Mouse (Mus musculus) hindbrain, embryonic 12.5 days (tissue): ENCODE results near the gene Larp6. TPM values are rescaled to one million over a fixed set of nuclear protein-coding genes. Genes with fewer than 3 reads are reported as not detected.

Experiments
- ATAC-seq: fragments of 200-750 bp; cut with Nextera tagmentation; 2 replicates; pipeline ENCODE4 v1.8.0; 2017; ENCODE audit warnings: moderate TSS enrichment; ENCODE audit not compliant: low FRiP score
- H3K27ac ChIP-seq: fragments of 300-500 bp; sonication (generic); 2 replicates; pipeline ENCODE4 v1.5.1; 2016; ENCODE audit warnings: mild to moderate bottlenecking
- H3K27me3 ChIP-seq: fragments of 300-500 bp; sonication (generic); 2 replicates; pipeline ENCODE4 v1.6.1; 2016; ENCODE audit warnings: mild to moderate bottlenecking
- H3K36me3 ChIP-seq: fragments of 300-500 bp; sonication (generic); 2 replicates; pipeline ENCODE4 v1.6.1; 2016; ENCODE audit warnings: mild to moderate bottlenecking
- H3K4me1 ChIP-seq: fragments of 300-500 bp; sonication (generic); 2 replicates; pipeline ENCODE4 v1.6.1; 2016
- H3K4me2 ChIP-seq: fragments of 300-500 bp; sonication (generic); replicated peaks from 2 replicates; pipeline ENCODE4 v1.6.1; 2016; ENCODE audit warnings: mild to moderate bottlenecking
- H3K4me3 ChIP-seq: fragments of 300-500 bp; sonication (generic); 2 replicates; pipeline ENCODE4 v1.5.1; 2016; ENCODE audit warnings: mild to moderate bottlenecking
- H3K9ac ChIP-seq: fragments of 300-500 bp; sonication (generic); 2 replicates; pipeline ENCODE4 v1.6.1; 2016; ENCODE audit warnings: mild to moderate bottlenecking, moderate library complexity
- H3K9me3 ChIP-seq: fragments of 300-500 bp; sonication (generic); replicated peaks from 2 replicates; pipeline ENCODE4 v1.6.1; 2016; ENCODE audit warnings: mild to moderate bottlenecking
- WGBS: fragments of 180-500 bp; shearing (Covaris S2); methylation state at CpG from one replicate; pipeline ENCODE4 v1.1.7; 2016; 5-methylcytosine and 5-hydroxymethylcytosine counted together
- polyA plus RNA-seq: library from polyadenylated mRNA; unstranded; fragments of >200 nt; fragmentation: Nextera tagmentation; extraction: Ambion mirVana; gene quantifications from 2 replicates; pipeline ENCODE4 v1.2.1, GENCODE M21; 2016

Gene Larp6
- polyA plus RNA-seq, 1 experiment from 2014 or later = 3.7 TPM

- no peaks in the 10 kb centered on the region for H3K36me3 ChIP-seq
- no peak for ATAC-seq
- no peaks in the 10 kb centered on the region for H3K27me3 ChIP-seq
- no peaks in the 10 kb centered on the region for H3K4me1 ChIP-seq
- 0 out of 2 replicates have a peak, but pooled peaks cover 4% of the 10 kb centered on the region for H3K9me3 ChIP-seq
- no peak overlapping the region for H3K4me2 ChIP-seq
- no peak overlapping the region for H3K9ac ChIP-seq
- no peak overlapping the region for H3K27ac ChIP-seq
- no peak overlapping the region for H3K4me3 ChIP-seq
- WGBS = 91% methylated on average over 9 of the region's 9 CpGs
These were observed 64.1 kb downstream of the Larp6 start for GRCm38 (mm10) chr9:60776899-60777298.

- Histone ChIP-seq H3K27me3 (no peaks in the 10 kb centered on the region), H3K9me3 (no peaks in the 10 kb centered on the region), H3K4me1 (no peaks in the 10 kb centered on the region), H3K4me3 (no peak overlapping the region), H3K9ac (no peak overlapping the region), H3K36me3 (no peaks in the 10 kb centered on the region), H3K27ac (no peak overlapping the region), H3K4me2 (no peak overlapping the region)
- no peak for ATAC-seq
- WGBS = 81% methylated on average over 9 of the region's 9 CpGs
These were observed 69.4 kb downstream of the Larp6 start for GRCm38 (mm10) chr9:60782057-60782789.

GRCm38 (mm10) chr9:60785069-60785468 lies 72.3 kb downstream of the Larp6 start:
- Histone ChIP-seq H3K27ac (no peak overlapping the region), H3K4me1 (no peaks in the 10 kb centered on the region), H3K9me3 (no peaks in the 10 kb centered on the region), H3K4me2 (no peak overlapping the region), H3K4me3 (no peak overlapping the region), H3K27me3 (no peaks in the 10 kb centered on the region), H3K36me3 (no peaks in the 10 kb centered on the region), H3K9ac (no peak overlapping the region)
- WGBS = 66% methylated on average over 4 of the region's 4 CpGs
- ATAC-seq = no peak

GRCm38 (mm10) chr9:60787517-60788110 lies 74.8 kb downstream of the Larp6 start:
- WGBS = 13% methylated on average over 2 of the region's 2 CpGs

More at GRCm38 (mm10) chr9:60787517-60788110, 74.8 kb downstream of the Larp6 start:
- no peak for ATAC-seq
- no peak overlapping the region for H3K9ac ChIP-seq
- H3K27ac ChIP-seq = no peak overlapping the region
- H3K4me1 ChIP-seq = no peaks in the 10 kb centered on the region
- no peaks in the 10 kb centered on the region for H3K9me3 ChIP-seq
- H3K36me3 ChIP-seq = no peaks in the 10 kb centered on the region
- no peak overlapping the region for H3K4me2 ChIP-seq
- H3K27me3 ChIP-seq = 0 out of 2 replicates have a peak, but pooled peaks cover 1% of the 10 kb centered on the region
- H3K4me3 ChIP-seq = no peak overlapping the region

Other genes with a start within 250 kb of the Larp6 start
- 9.3 and 11.6 TPM in 2 replicates for gene Thsd4, start 190.9 kb upstream of the Larp6 start, polyA plus RNA-seq
- gene Lrrc49, start 24.8 kb upstream of the Larp6 start, polyA plus RNA-seq = 55.7 and 59.5 TPM in 2 replicates
- 32.6 and 36.2 TPM in 2 replicates for gene Uaca, start 81.6 kb downstream of the Larp6 start, polyA plus RNA-seq